Mouse (Mus musculus): ENCODE measurements around the gene Ppara. TPM values are rescaled to one million over a fixed set of nuclear protein-coding genes. Genes with fewer than 3 reads are reported as not detected.

Gene Ppara
- polyA plus RNA-seq (2014; fragmentation: Nextera tagmentation; extraction: Ambion mirVana) = 1.2 and 1.6 TPM in 2 replicates

DNA sequence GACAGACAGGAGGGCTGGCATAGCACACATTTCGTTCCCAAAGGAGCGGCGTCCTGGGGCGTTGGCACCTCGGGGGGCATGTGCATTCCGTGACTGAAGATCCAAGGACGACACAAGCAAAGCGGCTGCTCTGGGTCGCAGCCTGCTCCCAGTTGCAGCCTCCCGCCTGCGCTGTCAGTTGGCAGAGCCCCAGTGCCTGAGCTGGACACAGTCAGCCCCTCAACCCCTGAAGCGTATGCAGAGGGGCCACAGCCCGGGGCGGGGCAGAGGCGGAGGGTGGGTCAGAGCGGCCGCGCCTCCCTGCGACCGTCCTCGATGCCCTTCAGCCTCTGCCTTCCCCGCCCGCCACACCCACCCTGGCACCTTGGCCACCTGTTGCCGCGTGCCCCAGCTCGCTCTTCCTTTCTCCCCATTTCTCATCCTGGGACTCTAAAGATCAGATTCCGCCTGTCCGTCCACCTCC lies at the start of gene Ppara:
Ppara (plus strand) TSS at position 413 of the 463 bp plus-strand sequence.
- peak within 1 kb of the TSS; percentile 56 for H3K4me3 ChIP-seq (replicated peaks; ENCODE audit: low read length)
- no peak for ATAC-seq (ENCODE audit: low FRiP score)
- H3K4me1 ChIP-seq (replicated peaks; ENCODE audit: control insufficient read depth, insufficient read depth, low read length) = peaks cover 8% of the 10 kb centered on the region; the same call in 1 of the 2 replicates
- peak within 1 kb of the TSS; percentile 55 for H3K9ac ChIP-seq
- peaks cover 67% of the 10 kb centered on the region for H3K27me3 ChIP-seq (ENCODE audit: control insufficient read depth, insufficient read depth, low read length)
- no peak within 1 kb of the TSS for H3K27ac ChIP-seq
- H3K36me3 ChIP-seq (replicated peaks; ENCODE audit: control insufficient read depth, insufficient read depth) = no peaks in the 10 kb centered on the region
- WGBS = 2% methylated on average over 28 of the region's 28 CpGs
- DNase-seq (ENCODE audit: low spot score) = no peak
- no peaks in the 10 kb centered on the region for H3K9me3 ChIP-seq (ENCODE audit: control insufficient read depth, low read length)
- peak within 1 kb of the TSS; percentile 70 for H3K4me2 ChIP-seq (replicated peaks)

DNA sequence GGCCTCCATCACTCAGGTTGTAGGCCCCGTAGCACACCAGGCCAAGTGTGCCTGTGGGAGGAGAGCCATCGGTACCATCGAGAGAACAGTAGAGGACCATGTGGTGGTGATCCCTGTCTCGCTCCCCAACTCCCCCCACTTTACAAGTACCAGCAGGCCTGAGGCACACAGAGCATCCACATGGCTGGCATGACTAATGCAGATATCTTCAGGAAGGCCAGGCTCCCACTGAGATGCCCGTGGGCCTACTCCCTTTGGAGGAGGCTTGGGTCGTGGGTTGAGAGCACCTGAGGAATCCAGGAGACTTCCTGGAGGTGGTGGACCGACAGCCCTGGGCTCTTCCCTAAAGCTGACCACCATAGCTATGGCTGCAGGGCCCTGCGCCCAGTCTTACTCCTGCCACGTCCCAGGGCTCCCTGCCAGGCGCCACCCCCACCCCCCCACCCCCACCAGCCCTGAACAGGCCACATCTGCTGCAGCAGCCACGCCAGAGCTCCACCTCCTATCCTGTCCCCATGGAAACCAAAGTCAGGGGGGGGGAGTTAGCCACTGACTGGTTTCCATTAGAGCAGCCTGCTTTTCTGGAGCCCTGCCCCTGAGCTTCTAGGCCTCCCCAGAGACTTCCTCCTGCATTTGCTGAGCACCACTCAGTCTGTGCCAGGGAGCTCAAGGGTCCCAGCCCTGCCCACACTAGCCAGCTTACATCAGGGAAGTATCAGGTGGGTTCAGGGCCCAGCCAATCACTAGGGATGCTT lies 48.0 kb upstream of the Ppara start:
- peaks cover 58% of the 10 kb centered on the region for H3K36me3 ChIP-seq (replicated peaks; ENCODE audit: control insufficient read depth, insufficient read depth)
- H3K27me3 ChIP-seq (ENCODE audit: control insufficient read depth, insufficient read depth, low read length) = no peaks in the 10 kb centered on the region
- ATAC-seq (ENCODE audit: low FRiP score) = peak; percentile 86
- no peak overlapping the region for H3K4me3 ChIP-seq (replicated peaks; ENCODE audit: low read length)
- peak overlapping the region; percentile 17; the same call in 1 of the 2 replicates for H3K4me2 ChIP-seq (replicated peaks)
- H3K4me1 ChIP-seq (replicated peaks; ENCODE audit: control insufficient read depth, insufficient read depth, low read length) = peaks cover 34% of the 10 kb centered on the region
- H3K9me3 ChIP-seq (ENCODE audit: control insufficient read depth, low read length) = no peaks in the 10 kb centered on the region
- peak; percentile 69 for DNase-seq (ENCODE audit: low spot score)
- WGBS = 43% methylated on average over 11 of the region's 11 CpGs
- H3K9ac ChIP-seq = no peak overlapping the region
- peak overlapping the region; percentile 77 for H3K27ac ChIP-seq

- Histone ChIP-seq H3K27ac (peak overlapping the region; percentile 69; the same call in 1 of the 2 replicates), H3K9ac (no peak overlapping the region), H3K4me1 (replicated peaks; ENCODE audit: control insufficient read depth, insufficient read depth, low read length) (peaks cover 28% of the 10 kb centered on the region), H3K4me3 (replicated peaks; ENCODE audit: low read length) (no peak overlapping the region), H3K27me3 (ENCODE audit: control insufficient read depth, insufficient read depth, low read length) (no peaks in the 10 kb centered on the region), H3K9me3 (ENCODE audit: control insufficient read depth, low read length) (no peaks in the 10 kb centered on the region), H3K36me3 (replicated peaks; ENCODE audit: control insufficient read depth, insufficient read depth) (peaks cover 66% of the 10 kb centered on the region), H3K4me2 (replicated peaks) (no peak overlapping the region)
- ATAC-seq (ENCODE audit: low FRiP score) (no peak), DNase-seq (ENCODE audit: low spot score) (no peak)
- WGBS = 75% methylated on average over 15 of the region's 15 CpGs
Measured at GRCm38 (mm10) chr15:85687630-85688410, 47.0 kb upstream of the Ppara start.

DNA sequence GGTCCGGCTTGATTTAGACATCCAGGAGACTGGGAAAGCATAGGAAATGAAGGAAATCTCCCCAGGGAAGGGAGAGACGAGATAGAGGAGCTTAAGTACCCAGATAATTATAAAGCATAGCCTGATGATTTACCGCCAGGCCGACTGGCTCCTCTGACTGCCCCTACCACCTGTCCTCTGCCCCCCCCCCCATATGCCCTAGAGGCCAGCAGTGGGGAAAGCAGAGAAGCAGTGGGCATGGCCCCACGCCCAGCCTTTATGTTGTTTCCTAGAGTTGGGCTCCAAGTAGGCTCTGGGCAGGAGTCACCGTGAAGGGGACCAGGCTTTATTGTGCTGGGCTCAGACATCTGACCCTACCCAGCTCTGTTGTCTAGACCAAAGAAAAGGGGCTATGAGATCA lies 46.0 kb upstream of the Ppara start:
- Histone ChIP-seq H3K4me1 (replicated peaks; ENCODE audit: control insufficient read depth, insufficient read depth, low read length) (peaks cover 28% of the 10 kb centered on the region), H3K4me2 (replicated peaks) (no peak overlapping the region), H3K27ac (peak overlapping the region; percentile 69; the same call in 1 of the 2 replicates), H3K4me3 (replicated peaks; ENCODE audit: low read length) (no peak overlapping the region), H3K9me3 (ENCODE audit: control insufficient read depth, low read length) (no peaks in the 10 kb centered on the region), H3K9ac (no peak overlapping the region), H3K36me3 (replicated peaks; ENCODE audit: control insufficient read depth, insufficient read depth) (peaks cover 69% of the 10 kb centered on the region), H3K27me3 (ENCODE audit: control insufficient read depth, insufficient read depth, low read length) (no peaks in the 10 kb centered on the region)
- DNase-seq (ENCODE audit: low spot score) (no peak), ATAC-seq (ENCODE audit: low FRiP score) (no peak)
- WGBS = 26% methylated on average over 6 of the region's 6 CpGs

GRCm38 (mm10) chr15:85689523-85689922 lies 45.3 kb upstream of the Ppara start:
- peaks cover 28% of the 10 kb centered on the region for H3K4me1 ChIP-seq (replicated peaks; ENCODE audit: control insufficient read depth, insufficient read depth, low read length)
- H3K36me3 ChIP-seq (replicated peaks; ENCODE audit: control insufficient read depth, insufficient read depth) = peaks cover 69% of the 10 kb centered on the region
- no peak for ATAC-seq (ENCODE audit: low FRiP score)
- H3K9ac ChIP-seq = no peak overlapping the region
- no peak for DNase-seq (ENCODE audit: low spot score)
- no peaks in the 10 kb centered on the region; the same call in 1 of the 2 replicates for H3K27me3 ChIP-seq (ENCODE audit: control insufficient read depth, insufficient read depth, low read length)
- 93% methylated on average over 6 of the region's 6 CpGs for WGBS
- H3K27ac ChIP-seq = no peak overlapping the region
- H3K9me3 ChIP-seq (ENCODE audit: control insufficient read depth, low read length) = no peaks in the 10 kb centered on the region
- H3K4me3 ChIP-seq (replicated peaks; ENCODE audit: low read length) = no peak overlapping the region
- no peak overlapping the region for H3K4me2 ChIP-seq (replicated peaks)

- DNase-seq (ENCODE audit: low spot score) (no peak), ATAC-seq (ENCODE audit: low FRiP score) (no peak)
- no peaks in the 10 kb centered on the region for H3K9me3 ChIP-seq (ENCODE audit: control insufficient read depth, low read length)
- H3K27ac ChIP-seq = no peak overlapping the region
- H3K4me3 ChIP-seq (replicated peaks; ENCODE audit: low read length) = no peak overlapping the region
- no peak overlapping the region for H3K4me2 ChIP-seq (replicated peaks)
- H3K9ac ChIP-seq = no peak overlapping the region
- H3K36me3 ChIP-seq (replicated peaks; ENCODE audit: control insufficient read depth, insufficient read depth) = peaks cover 69% of the 10 kb centered on the region
- H3K4me1 ChIP-seq (replicated peaks; ENCODE audit: control insufficient read depth, insufficient read depth, low read length) = peaks cover 28% of the 10 kb centered on the region
- 81% methylated on average over 6 of the region's 6 CpGs for WGBS
- H3K27me3 ChIP-seq (ENCODE audit: control insufficient read depth, insufficient read depth, low read length) = no peaks in the 10 kb centered on the region; the same call in 1 of the 2 replicates
Measured at GRCm38 (mm10) chr15:85690058-85690457, 44.7 kb upstream of the Ppara start.

- WGBS = 89% methylated on average over 5 of the region's 5 CpGs
- Histone ChIP-seq H3K36me3 (replicated peaks; ENCODE audit: control insufficient read depth, insufficient read depth) (peaks cover 69% of the 10 kb centered on the region), H3K9me3 (ENCODE audit: control insufficient read depth, low read length) (no peaks in the 10 kb centered on the region), H3K9ac (no peak overlapping the region), H3K4me3 (replicated peaks; ENCODE audit: low read length) (no peak overlapping the region), H3K27me3 (ENCODE audit: control insufficient read depth, insufficient read depth, low read length) (no peaks in the 10 kb centered on the region; the same call in 1 of the 2 replicates), H3K4me1 (replicated peaks; ENCODE audit: control insufficient read depth, insufficient read depth, low read length) (peaks cover 28% of the 10 kb centered on the region), H3K27ac (no peak overlapping the region), H3K4me2 (replicated peaks) (no peak overlapping the region)
- DNase-seq (ENCODE audit: low spot score) (no peak), ATAC-seq (ENCODE audit: low FRiP score) (no peak)
Measured at GRCm38 (mm10) chr15:85690875-85691274, 43.9 kb upstream of the Ppara start.

DNA sequence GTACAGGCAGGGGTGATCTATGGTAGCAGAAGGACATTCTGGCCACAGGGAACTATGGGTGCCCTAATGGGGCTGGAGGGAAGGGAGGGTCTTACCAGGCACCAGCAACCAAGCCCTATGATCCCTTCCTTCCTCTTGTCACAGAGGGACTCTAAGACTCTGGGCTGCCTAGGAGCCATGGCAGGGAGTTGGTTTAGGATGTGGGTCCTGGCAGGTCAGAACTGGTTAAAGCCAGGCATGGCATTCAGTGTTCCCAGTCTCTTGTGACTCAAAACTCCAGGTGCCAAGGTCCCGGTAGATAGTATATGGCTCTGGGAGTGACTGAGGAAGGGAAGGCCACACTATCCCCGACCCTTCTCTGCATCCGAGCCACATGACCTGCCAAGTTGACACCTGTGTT lies 41.7 kb upstream of the Ppara start:
- Histone ChIP-seq H3K9ac (no peak overlapping the region), H3K27ac (no peak overlapping the region), H3K4me2 (replicated peaks) (no peak overlapping the region), H3K27me3 (ENCODE audit: control insufficient read depth, insufficient read depth, low read length) (no peaks in the 10 kb centered on the region; the same call in 1 of the 2 replicates), H3K4me1 (replicated peaks; ENCODE audit: control insufficient read depth, insufficient read depth, low read length) (peaks cover 7% of the 10 kb centered on the region; the same call in 1 of the 2 replicates), H3K36me3 (replicated peaks; ENCODE audit: control insufficient read depth, insufficient read depth) (peaks cover 79% of the 10 kb centered on the region), H3K9me3 (ENCODE audit: control insufficient read depth, low read length) (no peaks in the 10 kb centered on the region), H3K4me3 (replicated peaks; ENCODE audit: low read length) (no peak overlapping the region)
- 93% methylated on average over 3 of the region's 3 CpGs for WGBS
- ATAC-seq (ENCODE audit: low FRiP score) (no peak), DNase-seq (ENCODE audit: low spot score) (no peak)

DNA sequence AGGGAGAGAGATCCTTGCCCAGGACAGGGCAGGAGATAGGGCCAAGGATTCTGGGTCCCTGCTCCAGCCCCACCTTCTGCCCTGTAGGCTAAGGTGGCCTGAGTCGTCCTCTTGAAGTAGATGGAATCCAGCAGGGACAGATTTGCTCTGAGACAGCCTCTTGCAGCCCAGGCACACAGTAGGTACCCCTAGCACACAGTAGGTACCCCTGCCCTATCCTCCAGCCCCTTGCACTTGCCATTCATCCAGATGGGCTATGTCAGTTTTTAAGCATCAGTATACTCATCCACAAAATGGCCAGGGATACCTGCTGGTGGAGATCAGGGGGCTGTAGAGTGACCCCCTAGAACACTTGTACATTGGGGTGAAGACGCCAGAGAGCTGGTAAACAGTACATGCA lies 41.0 kb upstream of the Ppara start:
- no peak overlapping the region for H3K27ac ChIP-seq
- no peak for ATAC-seq (ENCODE audit: low FRiP score)
- H3K4me3 ChIP-seq (replicated peaks; ENCODE audit: low read length) = no peak overlapping the region
- no peak for DNase-seq (ENCODE audit: low spot score)
- peaks cover 83% of the 10 kb centered on the region for H3K36me3 ChIP-seq (replicated peaks; ENCODE audit: control insufficient read depth, insufficient read depth)
- H3K9ac ChIP-seq = no peak overlapping the region
- H3K4me1 ChIP-seq (replicated peaks; ENCODE audit: control insufficient read depth, insufficient read depth, low read length) = no peaks in the 10 kb centered on the region
- H3K9me3 ChIP-seq (ENCODE audit: control insufficient read depth, low read length) = no peaks in the 10 kb centered on the region
- 88% methylated on average over 2 of the region's 2 CpGs for WGBS
- H3K4me2 ChIP-seq (replicated peaks) = no peak overlapping the region
- no peaks in the 10 kb centered on the region; the same call in 1 of the 2 replicates for H3K27me3 ChIP-seq (ENCODE audit: control insufficient read depth, insufficient read depth, low read length)
